Mouse (Mus musculus) neural tube, embryonic 11.5 days (tissue): ENCODE results near the gene Map4k3. TPM values are rescaled to one million over a fixed set of nuclear protein-coding genes. Genes with fewer than 3 reads are reported as not detected.

ENCODE experiments used
- polyA plus RNA-seq: library from polyadenylated mRNA; unstranded; fragments of >200 nt; fragmentation: Nextera tagmentation; extraction: Ambion mirVana; gene quantifications from 2 replicates; pipeline ENCODE4 v1.2.1, GENCODE M21; 2014

Map4k3 gene
- polyA plus RNA-seq, 1 experiment from 2014 or later, result 31.8 TPM

Other genes starting within 250 kb of the Map4k3 start
- gene Sos1, start 248.0 kb downstream of the Map4k3 start, polyA plus RNA-seq, result 10.0 and 10.1 TPM in 2 replicates
- gene Cdkl4, start 150.7 kb downstream of the Map4k3 start, polyA plus RNA-seq, result 4.9 and 7.3 TPM in 2 replicates
- gene Tmem178, start 216.1 kb upstream of the Map4k3 start, polyA plus RNA-seq, result 16.4 and 19.2 TPM in 2 replicates